Mouse (Mus musculus): ENCODE data around the gene Gap43. TPM values are rescaled to one million over a fixed set of nuclear protein-coding genes. Genes with fewer than 3 reads are reported as not detected.

Gene Gap43
- polyA plus RNA-seq, 1 experiment from 2014 or later, result 24.8 TPM

DNA sequence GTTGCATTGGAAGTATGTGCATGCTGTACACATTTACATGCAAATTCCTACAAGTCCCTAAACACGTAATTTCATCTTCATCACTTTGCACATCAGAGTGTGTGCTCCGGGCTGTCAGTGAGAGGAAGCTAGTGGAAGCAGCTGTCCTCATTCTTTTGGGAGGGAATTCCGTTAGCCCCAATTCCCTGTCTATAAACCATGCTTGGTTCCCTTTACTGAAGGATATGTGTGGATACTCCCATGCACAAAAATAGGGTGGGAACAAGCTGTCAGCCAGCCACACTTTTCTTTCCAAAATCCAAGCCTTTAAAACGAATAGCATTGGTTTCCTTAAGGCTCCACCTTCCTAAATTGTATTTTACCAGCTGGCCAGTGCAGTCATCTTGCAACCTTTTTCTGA, 2.1 kb downstream of the Gap43 start:
- WGBS, result 23% methylated on average over 4 of the region's 4 CpGs
- Histone ChIP-seq H3K36me3 (no peaks in the 10 kb centered on the region), H3K9me3 (replicated peaks) (no peaks in the 10 kb centered on the region), H3K4me2 (peak overlapping the region; percentile 90), H3K9ac (no peak overlapping the region), H3K4me3 (0 out of 2 replicates have a peak overlapping the region, but pooled peaks have one; percentile 52), H3K27me3 (replicated peaks) (no peaks in the 10 kb centered on the region), H3K4me1 (replicated peaks) (peaks cover 9% of the 10 kb centered on the region; the same call in 1 of the 2 replicates), H3K27ac (ENCODE audit: poor library complexity, severe bottlenecking) (no peak overlapping the region)
- no peak for ATAC-seq (ENCODE audit: insufficient number of reproducible peaks, low FRiP score)

- no peak overlapping the region for H3K4me2 ChIP-seq
- no peaks in the 10 kb centered on the region for H3K9me3 ChIP-seq (replicated peaks)
- no peaks in the 10 kb centered on the region for H3K36me3 ChIP-seq
- no peak for ATAC-seq (ENCODE audit: insufficient number of reproducible peaks, low FRiP score)
- H3K9ac ChIP-seq, result no peak overlapping the region
- no peak overlapping the region for H3K4me3 ChIP-seq
- peaks cover 9% of the 10 kb centered on the region; the same call in 1 of the 2 replicates for H3K4me1 ChIP-seq (replicated peaks)
- 43% methylated on average over 2 of the region's 2 CpGs for whole genome bisulfite sequencing
- H3K27me3 ChIP-seq (replicated peaks), result no peaks in the 10 kb centered on the region
- H3K27ac ChIP-seq (ENCODE audit: poor library complexity, severe bottlenecking), result no peak overlapping the region
Observed at GRCm38 (mm10) chr16:42337663-42338062, 2.8 kb downstream of the Gap43 start.

- Histone ChIP-seq H3K4me3 (no peak overlapping the region), H3K9me3 (replicated peaks) (no peaks in the 10 kb centered on the region), H3K36me3 (no peaks in the 10 kb centered on the region), H3K27me3 (replicated peaks) (no peaks in the 10 kb centered on the region), H3K4me1 (replicated peaks) (peaks cover 14% of the 10 kb centered on the region; the same call in 1 of the 2 replicates), H3K9ac (no peak overlapping the region), H3K27ac (ENCODE audit: poor library complexity, severe bottlenecking) (no peak overlapping the region), H3K4me2 (no peak overlapping the region)
- WGBS, result 49% methylated on average over 2 of the region's 2 CpGs
- ATAC-seq (ENCODE audit: insufficient number of reproducible peaks, low FRiP score), result no peak
Observed at GRCm38 (mm10) chr16:42336610-42337009, 3.8 kb downstream of the Gap43 start.

GRCm38 (mm10) chr16:42332321-42332720, 8.1 kb downstream of the Gap43 start:
- H3K4me2 ChIP-seq, result no peak overlapping the region
- H3K9me3 ChIP-seq (replicated peaks), result no peaks in the 10 kb centered on the region
- no peaks in the 10 kb centered on the region for H3K36me3 ChIP-seq
- WGBS, result 10% methylated on average over 4 of the region's 4 CpGs
- no peak overlapping the region for H3K9ac ChIP-seq
- no peak overlapping the region for H3K27ac ChIP-seq (ENCODE audit: poor library complexity, severe bottlenecking)
- 0 out of 2 replicates have a peak, but pooled peaks cover 5% of the 10 kb centered on the region for H3K4me1 ChIP-seq (replicated peaks)
- ATAC-seq (ENCODE audit: insufficient number of reproducible peaks, low FRiP score), result no peak
- no peak overlapping the region for H3K4me3 ChIP-seq
- H3K27me3 ChIP-seq (replicated peaks), result no peaks in the 10 kb centered on the region

DNA sequence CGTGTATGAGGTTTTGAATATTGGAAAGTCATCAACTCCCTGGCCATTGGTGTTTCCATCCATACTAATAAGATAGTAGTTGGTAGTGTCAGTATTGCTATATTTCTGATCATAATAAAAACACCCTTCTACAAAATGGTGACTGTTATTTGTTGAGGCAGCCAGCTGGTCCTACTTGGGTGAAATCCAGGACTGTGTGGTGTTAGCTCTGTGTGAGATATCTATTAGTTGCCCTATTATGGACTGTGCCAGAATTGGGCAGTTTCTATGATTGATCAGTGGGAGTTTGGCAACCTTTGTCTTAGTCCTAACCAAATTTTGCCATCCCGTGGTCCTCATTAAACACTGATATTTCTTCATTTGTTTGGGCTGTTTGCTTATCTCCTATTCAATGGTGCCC, 14.3 kb downstream of the Gap43 start:
- 69% methylated on average over 2 of the region's 2 CpGs for WGBS
- Histone ChIP-seq H3K27me3 (replicated peaks) (no peaks in the 10 kb centered on the region), H3K4me1 (replicated peaks) (no peaks in the 10 kb centered on the region), H3K9ac (no peak overlapping the region), H3K4me2 (no peak overlapping the region), H3K9me3 (replicated peaks) (no peaks in the 10 kb centered on the region), H3K36me3 (no peaks in the 10 kb centered on the region), H3K4me3 (no peak overlapping the region), H3K27ac (ENCODE audit: poor library complexity, severe bottlenecking) (no peak overlapping the region)
- no peak for ATAC-seq (ENCODE audit: insufficient number of reproducible peaks, low FRiP score)

DNA sequence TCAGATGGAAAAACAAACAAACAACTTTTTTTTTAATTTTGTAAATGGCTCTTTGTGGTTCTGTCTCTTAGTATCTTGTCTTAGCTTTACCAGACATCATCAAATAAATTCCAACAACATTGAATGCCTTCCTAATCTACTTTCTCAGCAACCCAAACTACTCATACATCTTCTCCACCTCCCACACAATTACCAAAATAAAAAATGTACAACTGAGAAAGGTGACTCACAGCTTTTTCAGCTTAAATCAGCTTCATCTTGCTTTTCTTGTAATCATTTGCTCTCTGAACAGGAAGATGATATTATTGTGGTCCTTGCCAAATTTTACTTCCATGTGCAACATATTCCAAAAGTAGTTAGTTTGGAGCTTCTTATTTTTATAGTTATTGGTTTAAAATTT, 14.9 kb downstream of the Gap43 start:
- Histone ChIP-seq H3K9ac (no peak overlapping the region), H3K27me3 (replicated peaks) (no peaks in the 10 kb centered on the region), H3K36me3 (no peaks in the 10 kb centered on the region), H3K4me3 (no peak overlapping the region), H3K4me2 (no peak overlapping the region), H3K9me3 (replicated peaks) (no peaks in the 10 kb centered on the region), H3K27ac (ENCODE audit: poor library complexity, severe bottlenecking) (no peak overlapping the region), H3K4me1 (replicated peaks) (no peaks in the 10 kb centered on the region)
- no peak for ATAC-seq (ENCODE audit: insufficient number of reproducible peaks, low FRiP score)

DNA sequence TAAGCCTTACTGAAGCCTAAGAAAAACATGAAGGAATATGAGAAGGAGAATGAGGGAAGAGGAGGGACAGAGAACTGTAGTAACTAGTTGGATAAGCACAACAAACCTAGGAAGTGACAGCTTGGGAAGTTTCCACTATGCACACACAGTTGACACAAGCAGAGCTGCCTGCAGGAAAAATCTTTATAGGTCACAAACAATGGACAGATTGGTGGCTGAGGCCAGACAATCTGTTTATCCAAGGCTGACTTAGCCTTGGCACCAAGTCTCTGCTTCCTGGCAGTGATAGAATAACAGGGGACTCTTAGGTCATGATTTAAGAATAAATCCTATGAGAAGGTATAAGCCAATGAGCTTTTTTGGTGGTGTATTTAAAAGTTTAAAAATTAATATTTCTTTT, 20.6 kb downstream of the Gap43 start:
- H3K4me3 ChIP-seq, result no peak overlapping the region
- peak overlapping the region; percentile 33; the same call in 1 of the 2 replicates for H3K27ac ChIP-seq (ENCODE audit: poor library complexity, severe bottlenecking)
- H3K27me3 ChIP-seq (replicated peaks), result no peaks in the 10 kb centered on the region
- no peaks in the 10 kb centered on the region for H3K4me1 ChIP-seq (replicated peaks)
- no peak overlapping the region for H3K9ac ChIP-seq
- H3K4me2 ChIP-seq, result no peak overlapping the region
- H3K36me3 ChIP-seq, result no peaks in the 10 kb centered on the region
- no peaks in the 10 kb centered on the region for H3K9me3 ChIP-seq (replicated peaks)
- ATAC-seq (ENCODE audit: insufficient number of reproducible peaks, low FRiP score), result peak; percentile 80

DNA sequence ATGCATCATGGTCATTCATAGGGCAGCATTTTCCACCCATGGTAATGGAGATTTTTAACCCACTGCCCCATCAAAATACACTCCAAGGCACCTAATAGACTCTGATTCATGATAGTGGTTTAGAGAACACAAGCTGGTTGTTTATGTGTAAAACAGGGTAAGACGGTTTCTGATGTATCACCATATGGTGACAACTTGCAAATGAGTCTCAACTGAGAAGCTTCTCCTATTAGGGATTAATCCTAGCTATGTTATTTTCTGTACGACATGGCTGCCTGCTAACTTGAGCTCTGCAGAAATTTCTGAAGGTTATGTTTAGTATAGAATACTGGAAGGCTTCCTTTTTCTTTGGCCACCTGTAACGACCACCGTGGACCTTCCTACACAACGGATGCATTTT, 21.1 kb downstream of the Gap43 start:
- Histone ChIP-seq H3K4me2 (no peak overlapping the region), H3K27ac (ENCODE audit: poor library complexity, severe bottlenecking) (peak overlapping the region; percentile 33; the same call in 1 of the 2 replicates), H3K36me3 (no peaks in the 10 kb centered on the region), H3K9me3 (replicated peaks) (no peaks in the 10 kb centered on the region), H3K27me3 (replicated peaks) (no peaks in the 10 kb centered on the region), H3K4me3 (no peak overlapping the region), H3K9ac (no peak overlapping the region), H3K4me1 (replicated peaks) (no peaks in the 10 kb centered on the region)
- ATAC-seq (ENCODE audit: insufficient number of reproducible peaks, low FRiP score), result no peak
- 79% methylated on average over 5 of the region's 5 CpGs for WGBS

DNA sequence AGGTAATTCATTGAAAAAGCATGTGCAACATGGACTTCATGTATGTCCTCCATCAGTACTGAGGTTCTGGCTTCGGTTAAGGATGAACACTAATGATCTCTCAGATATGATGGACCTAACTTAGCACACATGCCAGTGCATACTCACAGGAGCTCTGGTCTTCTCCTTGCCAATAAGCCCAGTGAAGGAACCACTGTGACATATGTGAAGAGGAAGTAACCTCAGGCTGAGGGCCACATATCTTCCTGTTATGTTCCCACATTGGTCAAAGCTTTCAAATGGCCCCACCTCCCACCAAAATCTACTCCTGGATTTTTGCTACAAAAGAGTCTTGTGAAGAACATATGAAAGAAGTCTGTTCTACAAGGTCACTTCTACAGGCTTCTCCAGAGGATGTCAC, 28.3 kb downstream of the Gap43 start:
- no peak overlapping the region for H3K9ac ChIP-seq
- no peaks in the 10 kb centered on the region for H3K36me3 ChIP-seq
- H3K27ac ChIP-seq (ENCODE audit: poor library complexity, severe bottlenecking), result no peak overlapping the region
- no peak overlapping the region for H3K4me3 ChIP-seq
- H3K4me2 ChIP-seq, result no peak overlapping the region
- WGBS, result 91% methylated on average over 1 of the region's 1 CpGs
- no peak for ATAC-seq (ENCODE audit: insufficient number of reproducible peaks, low FRiP score)
- H3K9me3 ChIP-seq (replicated peaks), result no peaks in the 10 kb centered on the region
- H3K4me1 ChIP-seq (replicated peaks), result peaks cover 16% of the 10 kb centered on the region
- H3K27me3 ChIP-seq (replicated peaks), result no peaks in the 10 kb centered on the region

- 65% methylated on average over 1 of the region's 1 CpGs for WGBS
- Histone ChIP-seq H3K9ac (no peak overlapping the region), H3K36me3 (no peaks in the 10 kb centered on the region)
Observed at GRCm38 (mm10) chr16:42308761-42309160, 31.7 kb downstream of the Gap43 start.

GRCm38 (mm10) chr16:42305934-42306701, 34.3 kb downstream of the Gap43 start:
- Histone ChIP-seq H3K4me3 (peak overlapping the region; percentile 47), H3K36me3 (no peaks in the 10 kb centered on the region), H3K9ac (peak overlapping the region; percentile 54), H3K4me2 (peak overlapping the region; percentile 69), H3K4me1 (replicated peaks) (peaks cover 26% of the 10 kb centered on the region), H3K27ac (ENCODE audit: poor library complexity, severe bottlenecking) (peak overlapping the region; percentile 67), H3K9me3 (replicated peaks) (no peaks in the 10 kb centered on the region), H3K27me3 (replicated peaks) (no peaks in the 10 kb centered on the region)
- ATAC-seq (ENCODE audit: insufficient number of reproducible peaks, low FRiP score), result peak; percentile 87
- WGBS, result 3% methylated on average over 14 of the region's 14 CpGs

More at GRCm38 (mm10) chr16:42308761-42309160, 31.7 kb downstream of the Gap43 start:
- Histone ChIP-seq H3K4me3 (no peak overlapping the region), H3K4me1 (replicated peaks) (peaks cover 24% of the 10 kb centered on the region), H3K27me3 (replicated peaks) (no peaks in the 10 kb centered on the region), H3K9me3 (replicated peaks) (no peaks in the 10 kb centered on the region), H3K27ac (ENCODE audit: poor library complexity, severe bottlenecking) (no peak overlapping the region), H3K4me2 (no peak overlapping the region)
- no peak for ATAC-seq (ENCODE audit: insufficient number of reproducible peaks, low FRiP score)

GRCm38 (mm10) chr16:42303461-42303860, 37.0 kb downstream of the Gap43 start:
- no peak overlapping the region for H3K4me3 ChIP-seq
- no peak overlapping the region for H3K27ac ChIP-seq (ENCODE audit: poor library complexity, severe bottlenecking)
- 73% methylated on average over 6 of the region's 6 CpGs for WGBS
- no peak for ATAC-seq (ENCODE audit: insufficient number of reproducible peaks, low FRiP score)
- H3K9me3 ChIP-seq (replicated peaks), result no peaks in the 10 kb centered on the region
- H3K36me3 ChIP-seq, result no peaks in the 10 kb centered on the region
- no peak overlapping the region for H3K4me2 ChIP-seq
- H3K27me3 ChIP-seq (replicated peaks), result no peaks in the 10 kb centered on the region
- peaks cover 11% of the 10 kb centered on the region for H3K4me1 ChIP-seq (replicated peaks)
- no peak overlapping the region for H3K9ac ChIP-seq

Measured in heart, embryonic 12.5 days (tissue).